Mouse (Mus musculus): Measurements from ENCODE around the gene Nbr1. TPM values are rescaled to one million over a fixed set of nuclear protein-coding genes. Genes with fewer than 3 reads are reported as not detected.
"Not testable (repeated sequence)": the region's sequence is repeated elsewhere in the genome, so short reads cannot be mapped to it uniquely, and the experiment has no call there.

The Nbr1 gene
- total and polyA plus RNA-seq, 2 experiments from 2014 or later: 64.7 to 141 TPM

DNA sequence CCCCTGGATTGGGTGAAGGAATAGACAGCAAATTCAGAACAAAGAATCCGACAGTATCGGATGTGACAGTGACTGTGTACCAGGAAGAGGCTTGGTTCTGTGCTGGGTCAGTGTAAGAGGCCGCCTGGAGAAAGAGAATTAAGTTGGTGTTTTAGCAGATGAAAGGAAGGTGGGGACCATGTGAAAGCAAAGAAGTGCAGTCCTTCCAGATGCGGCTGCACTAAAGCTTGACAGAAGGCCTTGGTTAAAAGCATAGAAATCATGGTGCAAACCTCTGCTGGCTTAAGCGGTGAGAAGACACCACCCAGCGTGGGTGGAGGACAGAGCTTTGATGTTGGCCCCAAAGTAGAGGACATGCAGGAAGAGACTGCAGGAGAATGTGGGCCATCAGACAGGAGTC is 61.6 kb downstream of the Nbr1 start:
- H3K36me3 ChIP-seq (ENCODE audit: insufficient read depth): no peaks in the 10 kb centered on the region
- no peak for ATAC-seq

DNA sequence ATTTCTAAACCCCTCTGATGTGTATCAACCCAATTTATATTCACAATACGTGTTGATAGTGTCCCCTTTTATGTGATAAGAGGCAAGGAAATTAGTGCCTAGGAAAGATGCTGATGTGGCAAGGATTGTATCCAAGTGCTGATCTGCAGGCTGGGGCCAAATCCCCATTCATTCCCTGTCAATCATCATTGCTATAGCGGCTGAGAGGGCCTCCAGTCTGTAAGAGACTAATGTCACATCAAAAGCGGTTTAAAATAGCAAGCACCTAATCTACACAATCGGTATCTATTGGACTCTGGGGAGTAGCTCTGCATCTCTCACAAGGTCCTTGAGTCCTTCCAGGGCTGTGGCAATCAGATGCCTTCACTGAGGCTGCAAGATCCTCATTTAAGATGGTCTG is 62.2 kb downstream of the Nbr1 start:
- no peak for DNase-seq
- no peaks in the 10 kb centered on the region for H3K9me3 ChIP-seq (ENCODE audit: low read length)

More for the DNA sequence above, 61.6 kb downstream of the Nbr1 start:
- Histone ChIP-seq H3K4me2 (ENCODE audit: low read depth) (no peak overlapping the region), H3K4me1 (ENCODE audit: insufficient read depth) (peaks cover 18% of the 10 kb centered on the region), H3K4me3 (ENCODE audit: low read depth, low read length) (no peak overlapping the region), H3K27me3 (ENCODE audit: insufficient read depth, low read length) (no peaks in the 10 kb centered on the region), H3K27ac (ENCODE audit: low read depth, low read length) (no peak overlapping the region), H3K9ac (no peak overlapping the region), H3K9me3 (ENCODE audit: low read length) (no peaks in the 10 kb centered on the region)
- DNase-seq: no peak
- WGBS: 71% methylated on average over 6 of the region's 6 CpGs
- no peak for TF ChIP-seq CTCF (IDR thresholded peaks at IDR 0.05; ENCODE audit: low read depth)

DNA sequence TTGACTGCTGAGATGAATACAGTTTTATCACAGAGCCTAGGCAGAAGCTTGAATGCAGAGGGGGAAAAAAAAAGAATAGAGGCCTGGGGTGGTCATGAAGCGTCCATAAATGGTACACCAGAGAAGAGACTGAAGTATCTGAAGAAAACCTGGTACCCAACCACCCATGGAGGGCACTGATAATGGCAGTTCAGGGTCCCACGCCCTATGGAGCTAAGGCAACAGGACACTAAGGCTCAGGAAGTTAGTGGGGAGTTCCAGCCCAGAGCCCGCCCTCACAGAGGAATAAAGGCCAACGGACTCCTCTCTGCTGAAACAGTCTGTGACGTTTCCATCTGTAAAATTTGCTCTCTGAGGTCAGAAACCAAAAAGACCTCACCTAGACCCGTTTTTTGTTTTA is 63.4 kb downstream of the Nbr1 start:
- Histone ChIP-seq H3K36me3 (ENCODE audit: insufficient read depth) (no peaks in the 10 kb centered on the region), H3K4me2 (ENCODE audit: low read depth) (no peak overlapping the region), H3K9me3 (ENCODE audit: low read length) (no peaks in the 10 kb centered on the region), H3K27me3 (ENCODE audit: insufficient read depth, low read length) (no peaks in the 10 kb centered on the region), H3K4me3 (ENCODE audit: low read depth, low read length) (no peak overlapping the region), H3K4me1 (ENCODE audit: insufficient read depth) (peaks cover 18% of the 10 kb centered on the region), H3K9ac (no peak overlapping the region), H3K27ac (ENCODE audit: low read depth, low read length) (no peak overlapping the region)
- no peak for DNase-seq
- WGBS: 80% methylated on average over 6 of the region's 6 CpGs
- ATAC-seq: no peak
- no peak for TF ChIP-seq CTCF (IDR thresholded peaks at IDR 0.05; ENCODE audit: low read depth)

More for the DNA sequence above, 62.2 kb downstream of the Nbr1 start:
- Histone ChIP-seq H3K36me3 (ENCODE audit: insufficient read depth) (no peaks in the 10 kb centered on the region), H3K4me1 (ENCODE audit: insufficient read depth) (peaks cover 18% of the 10 kb centered on the region), H3K4me2 (ENCODE audit: low read depth) (no peak overlapping the region), H3K9ac (no peak overlapping the region), H3K27ac (ENCODE audit: low read depth, low read length) (no peak overlapping the region), H3K4me3 (ENCODE audit: low read depth, low read length) (no peak overlapping the region), H3K27me3 (ENCODE audit: insufficient read depth, low read length) (no peaks in the 10 kb centered on the region)
- no peak for ATAC-seq
- 20% methylated on average over 4 of the region's 4 CpGs for WGBS
- TF ChIP-seq CTCF (IDR thresholded peaks at IDR 0.05; ENCODE audit: low read depth): no peak

GRCm38 (mm10) chr11:101616104-101616503 is 64.2 kb downstream of the Nbr1 start:
- no peak overlapping the region for H3K27ac ChIP-seq (ENCODE audit: low read depth, low read length)

DNA sequence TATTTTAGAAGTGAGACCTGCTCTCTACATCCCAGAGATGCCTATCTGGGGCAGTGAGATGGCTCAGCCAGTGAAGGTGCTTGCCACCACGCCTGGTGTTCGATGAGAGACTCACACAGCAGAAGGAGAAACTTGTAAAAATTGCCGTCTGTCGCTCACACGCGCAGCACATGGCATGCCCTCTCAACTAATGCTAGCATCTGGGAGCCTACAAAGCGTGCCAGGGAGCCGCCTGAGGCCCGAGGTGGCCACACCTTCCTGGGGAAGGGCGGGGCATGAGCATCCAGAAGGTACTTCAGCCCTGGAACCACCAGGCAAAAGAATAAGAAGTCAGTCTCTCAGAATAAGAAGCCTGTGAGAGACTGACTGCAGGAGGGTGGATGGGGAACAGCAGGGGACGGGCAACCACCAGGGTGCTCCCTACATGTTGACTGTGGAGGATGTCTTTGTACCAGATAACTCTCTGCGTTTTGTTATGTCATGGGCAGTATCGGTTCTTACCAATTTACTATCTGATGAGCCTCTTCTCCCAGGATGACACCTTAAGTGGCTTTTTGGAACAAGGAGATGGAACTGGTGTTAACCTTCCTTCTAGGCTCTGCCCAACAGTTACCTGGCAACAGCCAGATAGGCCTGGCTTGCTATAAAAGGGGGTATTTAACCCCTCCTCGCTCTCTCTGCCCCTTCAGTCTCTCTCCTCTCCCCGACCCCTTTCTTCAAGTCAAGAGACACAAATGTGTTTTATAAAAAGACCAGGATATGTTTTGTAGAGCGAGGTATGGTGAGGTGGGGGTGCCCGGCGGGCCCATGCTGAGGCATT is 65.2 kb downstream of the Nbr1 start:
- no peaks in the 10 kb centered on the region for H3K9me3 ChIP-seq (ENCODE audit: low read length)
- no peaks in the 10 kb centered on the region for H3K27me3 ChIP-seq (ENCODE audit: insufficient read depth, low read length)
- WGBS: 18% methylated on average over 18 of the region's 18 CpGs
- H3K4me2 ChIP-seq (ENCODE audit: low read depth): peak overlapping the region; percentile 33
- peak; percentile 21 for TF ChIP-seq CTCF (IDR thresholded peaks at IDR 0.05; ENCODE audit: low read depth)
- no peaks in the 10 kb centered on the region for H3K36me3 ChIP-seq (ENCODE audit: insufficient read depth)
- DNase-seq (peak; percentile 58), ATAC-seq (peak; percentile 67)
- 0 out of 2 replicates have a peak overlapping the region, but pooled peaks have one; percentile 6 for H3K9ac ChIP-seq
- H3K27ac ChIP-seq (ENCODE audit: low read depth, low read length): peak overlapping the region; percentile 79
- no peak overlapping the region for H3K4me3 ChIP-seq (ENCODE audit: low read depth, low read length)
- peaks cover 18% of the 10 kb centered on the region for H3K4me1 ChIP-seq (ENCODE audit: insufficient read depth)

More at GRCm38 (mm10) chr11:101616104-101616503, 64.2 kb downstream of the Nbr1 start:
- Histone ChIP-seq H3K4me3 (ENCODE audit: low read depth, low read length) (no peak overlapping the region), H3K4me1 (ENCODE audit: insufficient read depth) (peaks cover 18% of the 10 kb centered on the region), H3K4me2 (ENCODE audit: low read depth) (no peak overlapping the region), H3K9ac (no peak overlapping the region), H3K27me3 (ENCODE audit: insufficient read depth, low read length) (no peaks in the 10 kb centered on the region), H3K9me3 (ENCODE audit: low read length) (no peaks in the 10 kb centered on the region), H3K36me3 (ENCODE audit: insufficient read depth) (no peaks in the 10 kb centered on the region)
- no peak for TF ChIP-seq CTCF (IDR thresholded peaks at IDR 0.05; ENCODE audit: low read depth)
- 92% methylated on average over 8 of the region's 8 CpGs for WGBS
- ATAC-seq: no peak
- DNase-seq: no peak

- Histone ChIP-seq H3K9ac (peak overlapping the region; percentile 31; the same call in 1 of the 2 replicates), H3K27me3 (ENCODE audit: insufficient read depth, low read length) (no peaks in the 10 kb centered on the region), H3K4me1 (ENCODE audit: insufficient read depth) (peaks cover 18% of the 10 kb centered on the region), H3K4me3 (ENCODE audit: low read depth, low read length) (peak overlapping the region; percentile 5; the same call in 1 of the 2 replicates), H3K4me2 (ENCODE audit: low read depth) (peak overlapping the region; percentile 33), H3K36me3 (ENCODE audit: insufficient read depth) (no peaks in the 10 kb centered on the region), H3K27ac (ENCODE audit: low read depth, low read length) (peak overlapping the region; percentile 79), H3K9me3 (ENCODE audit: low read length) (no peaks in the 10 kb centered on the region)
- TF ChIP-seq CTCF (IDR thresholded peaks at IDR 0.05; ENCODE audit: low read depth): no peak
- DNase-seq (peak; percentile 80), ATAC-seq (peak; percentile 88)
- WGBS: 3% methylated on average over 7 of the region's 8 CpGs
Measured at GRCm38 (mm10) chr11:101617849-101618248, 65.9 kb downstream of the Nbr1 start.

DNA sequence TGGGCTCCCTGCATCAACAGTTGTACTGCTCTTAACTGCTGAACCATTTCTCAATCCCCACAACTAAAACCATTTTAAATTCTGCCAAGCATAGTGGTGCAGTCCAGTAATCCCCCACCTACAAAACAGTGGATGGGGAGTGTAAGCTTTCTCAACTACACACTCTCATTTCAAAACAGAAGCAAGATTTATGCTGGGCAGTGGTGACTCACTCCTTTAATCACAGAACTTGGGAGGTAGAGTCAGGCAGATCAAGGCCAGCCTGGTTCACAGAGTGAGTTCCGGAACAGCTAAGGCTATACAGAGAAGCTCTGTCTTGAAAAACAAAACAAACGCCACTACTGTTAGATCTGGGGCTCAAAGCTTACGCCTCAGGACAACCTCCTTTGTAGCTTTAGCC is 66.6 kb downstream of the Nbr1 start:
- H3K4me2 ChIP-seq (ENCODE audit: low read depth): no peak overlapping the region
- H3K27ac ChIP-seq (ENCODE audit: low read depth, low read length): no peak overlapping the region; the same call in 1 of the 2 replicates

GRCm38 (mm10) chr11:101620022-101620655 is 68.2 kb downstream of the Nbr1 start:
- peaks cover 18% of the 10 kb centered on the region for H3K4me1 ChIP-seq (ENCODE audit: insufficient read depth)
- WGBS: 86% methylated on average over 11 of the region's 11 CpGs

More for the DNA sequence above, 66.6 kb downstream of the Nbr1 start:
- ATAC-seq (no peak), DNase-seq (no peak)
- WGBS: 70% methylated on average over 3 of the region's 3 CpGs
- Histone ChIP-seq H3K4me3 (ENCODE audit: low read depth, low read length) (no peak overlapping the region), H3K4me1 (ENCODE audit: insufficient read depth) (peaks cover 18% of the 10 kb centered on the region), H3K36me3 (ENCODE audit: insufficient read depth) (no peaks in the 10 kb centered on the region), H3K9me3 (ENCODE audit: low read length) (no peaks in the 10 kb centered on the region), H3K9ac (no peak overlapping the region), H3K27me3 (ENCODE audit: insufficient read depth, low read length) (no peaks in the 10 kb centered on the region)
- TF ChIP-seq CTCF (IDR thresholded peaks at IDR 0.05; ENCODE audit: low read depth): no peak

More at GRCm38 (mm10) chr11:101620022-101620655, 68.2 kb downstream of the Nbr1 start:
- H3K27ac ChIP-seq (ENCODE audit: low read depth, low read length); ATAC-seq; H3K4me2 ChIP-seq (ENCODE audit: low read depth); H3K36me3 ChIP-seq (ENCODE audit: insufficient read depth); DNase-seq; H3K9me3 ChIP-seq (ENCODE audit: low read length); H3K4me3 ChIP-seq (ENCODE audit: low read depth, low read length); H3K9ac ChIP-seq; H3K27me3 ChIP-seq (ENCODE audit: insufficient read depth, low read length): not testable (repeated sequence)
